Mouse (Mus musculus) central nervous system, embryonic 18 days (tissue): ENCODE data around the gene Hoxb4. TPM values are rescaled to one million over a fixed set of nuclear protein-coding genes. Genes with fewer than 3 reads are reported as not detected.

Experiments used
- polyA plus RNA-seq: library from polyadenylated mRNA; depleted of rRNA; stranded (reverse); fragments of >200 nt; gene quantifications from 2 replicates; pipeline ENCODE4 v1.2.3, GENCODE M21; 2012; rRNA removed

The Hoxb4 gene
- polyA plus RNA-seq, result 0.04 and 0.09 TPM in 2 replicates

GRCm38 (mm10) chr11:96317608-96318367 is at the start of gene Hoxb4:
Gene Hoxb4 (plus strand): TSS chr11:96318267.

GRCm38 (mm10) chr11:96270996-96271540 is 47.0 kb upstream of the Hoxb4 start, which contains the start of gene Hoxb9:
Gene Hoxb9 (plus strand): TSS chr11:96271457.

GRCm38 (mm10) chr11:96281855-96282570 is 36.1 kb upstream of the Hoxb4 start, which contains the start of gene Hoxb8:
Gene Hoxb8 (plus strand): TSS chr11:96281905.

GRCm38 (mm10) chr11:96285771-96286738 is 32.0 kb upstream of the Hoxb4 start, which contains the start of gene Hoxb7:
Gene Hoxb7 (plus strand): TSS chr11:96286623.

GRCm38 (mm10) chr11:96291681-96292564 is 26.1 kb upstream of the Hoxb4 start, which contains the start of gene Hoxb6:
Gene Hoxb6 (plus strand): TSS chr11:96292476.

GRCm38 (mm10) chr11:96303151-96304099 is 14.6 kb upstream of the Hoxb4 start, which contains the start of gene Hoxb5:
Gene Hoxb5 (plus strand): TSS chr11:96303336.

GRCm38 (mm10) chr11:96323154-96323553 is 5.1 kb downstream of the Hoxb4 start, which contains the start of gene Hoxb3:
Gene Hoxb3 (plus strand): TSS chr11:96323326.

GRCm38 (mm10) chr11:96350341-96350624 is 32.2 kb downstream of the Hoxb4 start, which contains the start of gene Hoxb2:
Gene Hoxb2 (plus strand): TSS chr11:96350525.

GRCm38 (mm10) chr11:96365441-96366091 is 47.5 kb downstream of the Hoxb4 start, which contains the start of gene Hoxb1:
Gene Hoxb1 (plus strand): TSS chr11:96365752.

Other genes with a start within 250 kb of the Hoxb4 start
- gene Atp5g1, start 242.6 kb upstream of the Hoxb4 start, polyA plus RNA-seq, result 413 and 429 TPM in 2 replicates
- gene Calcoco2, start 206.3 kb upstream of the Hoxb4 start, polyA plus RNA-seq, result 0.05 TPM in 1 of 2 replicates, not detected in the other
- gene Ttll6, start 184.5 kb upstream of the Hoxb4 start, polyA plus RNA-seq, result 0.69 and 0.98 TPM in 2 replicates
- gene Hoxb13, start 124.0 kb upstream of the Hoxb4 start, polyA plus RNA-seq, result 0.03 TPM in 1 of 2 replicates, not detected in the other
- gene Hoxb9, start 46.8 kb upstream of the Hoxb4 start, polyA plus RNA-seq, result 0.03 TPM in 2 replicates
- gene Hoxb8, start 36.4 kb upstream of the Hoxb4 start, polyA plus RNA-seq, result 0.06 TPM in 1 of 2 replicates, not detected in the other
- 0.17 TPM in 1 of 2 replicates, not detected in the other for gene Hoxb7, start 31.6 kb upstream of the Hoxb4 start, polyA plus RNA-seq
- gene Hoxb6, start 25.8 kb upstream of the Hoxb4 start, polyA plus RNA-seq, result 0.21 TPM in 1 of 2 replicates, not detected in the other
- gene Hoxb5, start 14.9 kb upstream of the Hoxb4 start, polyA plus RNA-seq, result 0.04 and 0.12 TPM in 2 replicates
- gene Hoxb3, start 5.1 kb downstream of the Hoxb4 start, polyA plus RNA-seq, result 0.23 and 1.9 TPM in 2 replicates
- 0.27 and 1.5 TPM in 2 replicates for gene Hoxb2, start 32.3 kb downstream of the Hoxb4 start, polyA plus RNA-seq
- gene Hoxb1, start 47.5 kb downstream of the Hoxb4 start, polyA plus RNA-seq, result not detected in 2 replicates
- 2.7 and 2.9 TPM in 2 replicates for gene Skap1, start 146.3 kb downstream of the Hoxb4 start, polyA plus RNA-seq